Mouse (Mus musculus): ENCODE results near the gene Cop1. TPM values are rescaled to one million over a fixed set of nuclear protein-coding genes. Genes with fewer than 3 reads are reported as not detected.

The Cop1 gene
- total RNA-seq, 2 experiments from 2014 or later: 154 to 157 TPM

DNA sequence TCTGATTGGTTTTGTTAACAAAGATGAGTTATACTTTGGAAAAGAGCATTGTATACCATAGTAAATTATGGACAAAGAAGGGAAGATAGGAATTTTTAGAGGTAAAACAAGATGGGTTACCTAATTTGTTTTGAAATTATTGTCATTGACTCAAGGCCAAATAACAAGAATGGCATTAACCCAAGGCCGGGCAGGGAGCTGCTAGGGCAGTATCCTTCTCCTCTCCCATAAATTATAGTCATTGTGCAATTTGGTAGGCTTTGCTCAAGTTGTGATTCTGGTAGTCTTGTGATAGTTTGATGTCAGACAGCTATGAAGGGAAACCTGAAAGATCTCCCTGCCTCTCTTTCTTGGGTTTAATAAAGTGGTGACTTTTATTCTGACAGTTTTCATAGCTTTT lies 49.7 kb downstream of the Cop1 start:
- intact Hi-C loops (cut with DNase I): no loop called here
- no peak for DNase-seq (ENCODE audit: low spot score in 2 of 2)

DNA sequence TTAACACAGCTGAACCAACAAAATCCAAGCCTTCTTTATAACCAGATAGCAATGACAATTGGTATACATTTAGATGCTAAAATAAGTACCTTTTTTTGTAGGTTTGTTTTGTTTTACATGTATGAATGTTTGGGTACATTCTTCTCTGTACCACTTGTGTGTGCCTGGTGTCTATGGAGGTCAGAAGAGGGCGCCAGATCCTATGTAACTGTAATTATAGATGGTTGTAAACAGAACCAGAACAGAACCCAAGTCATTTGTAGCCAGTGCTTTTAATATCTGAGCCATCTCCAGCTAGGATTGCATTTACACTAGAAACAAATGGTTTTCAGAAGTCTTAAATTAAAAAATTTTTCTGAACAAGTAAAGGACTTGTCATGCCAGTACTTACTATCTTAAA lies 54.7 kb downstream of the Cop1 start:
- intact Hi-C loops (cut with DNase I): no loop called here
- DNase-seq (ENCODE audit: low spot score in 2 of 2): no peak

- DNase-seq (ENCODE audit: low spot score in 2 of 2): no peak
- intact Hi-C loops (cut with DNase I): loop anchor here (10.0 kb wide), 2 partner anchors 795 to 895 kb away; no protein-coding TSS in a partner anchor
Observed at GRCm38 (mm10) chr1:159290219-159290618, 58.1 kb downstream of the Cop1 start.

DNA sequence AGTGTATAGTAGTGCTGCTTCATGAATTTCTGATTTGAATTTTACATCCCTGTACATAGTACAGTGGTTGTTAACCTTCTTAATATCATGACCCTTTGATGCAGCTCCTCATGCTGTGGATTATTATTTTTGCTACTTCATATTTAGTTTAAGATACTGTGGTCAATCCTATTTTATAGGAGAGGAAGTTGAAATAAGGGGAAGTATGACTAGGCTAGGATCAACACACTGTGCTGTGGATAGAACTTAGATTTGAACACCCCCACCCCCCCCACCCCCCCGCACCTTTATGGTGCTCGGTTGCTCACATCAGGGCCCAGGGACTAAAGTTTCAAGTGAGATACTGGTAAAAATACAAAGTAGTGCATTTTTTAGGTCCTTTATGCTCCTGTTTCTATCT lies 58.7 kb downstream of the Cop1 start:
- intact Hi-C loops (cut with DNase I): loop anchor here (10.0 kb wide), 2 partner anchors 794 to 894 kb away; no protein-coding TSS in a partner anchor

GRCm38 (mm10) chr1:159301418-159302082 lies 69.4 kb downstream of the Cop1 start:
- intact Hi-C loops (cut with DNase I): no loop called here
- no peak for DNase-seq (ENCODE audit: low spot score in 2 of 2)

More for the DNA sequence above, 58.7 kb downstream of the Cop1 start:
- DNase-seq (ENCODE audit: low spot score in 2 of 2): no peak

GRCm38 (mm10) chr1:159313625-159314024 lies 81.5 kb downstream of the Cop1 start:
- no peak for DNase-seq (ENCODE audit: low spot score in 2 of 2)
- intact Hi-C loops (cut with DNase I): no loop called here

GRCm38 (mm10) chr1:159322586-159322985 lies 90.5 kb downstream of the Cop1 start:
- DNase-seq (ENCODE audit: low spot score in 2 of 2): no peak
- intact Hi-C loops (cut with DNase I): no loop called here

DNA sequence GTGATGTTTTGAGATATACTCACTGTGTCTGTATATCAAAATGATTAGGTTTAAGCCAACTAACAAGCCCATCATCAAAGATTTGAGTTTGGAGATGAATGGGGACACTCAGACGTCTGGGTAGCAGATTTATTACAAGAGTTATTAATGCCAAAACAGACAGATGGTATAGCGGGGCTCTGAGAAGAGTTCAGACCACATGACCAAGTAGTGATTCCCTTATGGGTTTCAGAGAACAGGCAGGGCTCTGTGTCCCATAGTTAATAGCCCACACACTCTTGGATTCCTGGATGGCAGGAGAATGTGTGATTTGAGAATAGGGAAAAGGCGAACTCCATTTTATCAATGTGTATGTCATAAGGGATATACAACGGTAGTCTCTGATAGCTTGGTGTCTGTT lies 98.9 kb downstream of the Cop1 start:
- intact Hi-C loops (cut with DNase I): no loop called here
- DNase-seq (ENCODE audit: low spot score in 2 of 2): no peak

DNA sequence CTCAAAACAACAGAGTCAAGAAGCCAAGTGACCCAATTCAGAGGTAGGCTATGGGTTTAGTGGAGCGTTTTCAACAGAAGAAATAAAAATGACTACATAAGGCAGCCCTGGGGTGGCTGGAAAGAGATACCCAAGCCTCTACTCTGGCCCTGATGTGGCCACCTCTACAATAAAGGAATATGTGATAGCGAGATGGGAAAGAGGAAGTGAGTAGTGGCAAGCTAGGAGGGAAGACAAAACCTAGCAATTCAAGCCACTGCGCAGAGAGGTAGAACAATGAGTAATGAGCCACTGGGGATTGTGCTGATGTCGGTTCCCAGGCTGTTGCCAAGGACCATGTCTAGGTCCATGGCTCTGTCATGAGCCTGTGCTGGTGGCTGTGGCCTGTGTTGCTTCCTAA lies 102.0 kb downstream of the Cop1 start:
- no peak for DNase-seq (ENCODE audit: low spot score in 2 of 2)
- intact Hi-C loops (cut with DNase I): no loop called here

DNA sequence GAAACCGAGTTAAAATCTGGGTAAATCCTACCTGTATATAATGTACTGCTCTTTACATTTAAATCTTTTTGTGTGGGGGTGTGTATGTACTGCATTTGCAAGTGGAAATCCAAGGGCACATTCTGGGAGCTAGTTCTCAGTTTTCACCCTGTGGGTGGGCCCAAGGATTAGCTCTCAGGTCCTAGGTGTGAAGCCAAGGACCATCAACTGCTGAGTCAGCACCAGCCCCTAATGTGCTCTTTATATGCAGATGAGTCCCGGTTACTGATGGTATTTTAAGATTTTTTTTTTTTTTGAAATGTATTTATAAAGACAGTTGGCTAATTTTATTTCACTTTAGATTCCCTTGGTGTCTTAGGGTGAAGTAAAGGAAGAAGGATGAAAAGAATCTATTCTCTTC lies 110.2 kb downstream of the Cop1 start:
- intact Hi-C loops (cut with DNase I): no loop called here
- no peak for DNase-seq (ENCODE audit: low spot score in 2 of 2)

DNA sequence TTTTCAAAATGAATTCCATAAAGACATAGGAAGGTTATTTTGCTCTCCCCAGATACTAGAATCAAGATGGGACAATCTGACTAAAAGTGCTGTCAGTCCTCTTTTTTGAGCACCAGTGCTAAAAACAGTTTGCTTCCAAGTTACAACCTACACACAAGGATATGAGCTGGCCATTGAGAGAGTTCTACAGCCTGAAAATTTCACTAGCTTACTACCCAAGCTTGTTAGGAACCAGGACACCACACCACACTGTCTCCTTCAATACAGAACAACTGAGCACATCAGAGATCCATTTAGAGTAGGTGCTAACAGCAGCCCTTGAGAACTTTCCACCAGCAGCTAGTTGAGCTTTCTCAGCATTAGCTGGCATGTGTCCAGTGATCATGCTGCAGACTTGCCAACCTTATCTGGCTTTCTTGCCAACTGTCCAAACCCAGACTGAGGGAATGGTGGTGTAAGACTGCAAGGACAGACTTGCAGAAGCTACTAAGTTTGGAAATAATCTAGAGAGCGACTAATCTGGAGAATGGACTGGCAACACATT lies 123.0 kb downstream of the Cop1 start:
- intact Hi-C loops (cut with DNase I): no loop called here
- peak; percentile 22 to 23 for DNase-seq (ENCODE audit: low spot score in 2 of 2)

- DNase-seq (ENCODE audit: low spot score in 2 of 2): no peak
- intact Hi-C loops (cut with DNase I): no loop called here
Observed at GRCm38 (mm10) chr1:159358713-159359112, 126.6 kb downstream of the Cop1 start.

- intact Hi-C loops (cut with DNase I): no loop called here
- no peak for DNase-seq (ENCODE audit: low spot score in 2 of 2)
Observed at GRCm38 (mm10) chr1:159371881-159372390, 139.8 kb downstream of the Cop1 start.

DNA sequence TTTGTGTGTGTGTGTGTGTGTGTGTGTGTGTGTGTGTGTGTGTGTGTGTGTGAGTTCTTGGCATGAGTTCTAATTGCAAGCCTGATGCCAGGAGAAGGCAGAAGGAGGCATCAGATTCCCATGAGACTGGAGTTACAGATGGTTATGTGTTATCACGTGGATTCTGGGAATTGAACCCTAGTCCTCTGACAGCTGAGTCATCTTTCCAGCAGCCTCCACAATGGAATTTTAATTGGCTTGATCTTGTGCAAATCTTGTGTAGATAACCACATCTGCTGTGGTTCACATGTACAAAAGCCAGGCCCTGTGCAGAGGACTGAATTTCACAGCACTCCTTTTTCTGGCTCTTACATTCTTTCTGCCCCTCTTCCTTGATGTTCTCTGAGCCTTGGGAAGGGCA lies 150.1 kb downstream of the Cop1 start:
- no peak for DNase-seq (ENCODE audit: low spot score in 2 of 2)
- intact Hi-C loops (cut with DNase I): no loop called here

DNA sequence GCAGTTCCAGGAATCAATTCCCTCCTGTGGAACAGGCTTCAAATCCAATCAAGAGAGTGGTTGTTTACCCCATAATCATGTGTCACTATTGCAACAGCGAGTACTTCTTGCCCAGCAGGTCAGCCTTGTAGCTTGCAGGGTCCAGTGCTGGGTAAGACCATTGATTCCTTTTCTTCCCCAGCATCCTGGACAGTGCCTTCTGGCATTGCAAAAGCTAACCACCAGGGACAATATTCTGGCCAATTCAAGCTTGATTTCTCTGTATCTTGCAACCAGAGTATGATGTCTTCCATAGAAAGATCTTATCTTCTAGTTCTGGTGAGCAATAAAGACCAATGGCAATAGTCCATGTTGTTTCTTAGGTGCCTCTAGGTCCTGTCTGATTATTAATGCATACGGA lies 150.8 kb downstream of the Cop1 start:
- DNase-seq (ENCODE audit: low spot score in 2 of 2): no peak
- intact Hi-C loops (cut with DNase I): no loop called here

DNA sequence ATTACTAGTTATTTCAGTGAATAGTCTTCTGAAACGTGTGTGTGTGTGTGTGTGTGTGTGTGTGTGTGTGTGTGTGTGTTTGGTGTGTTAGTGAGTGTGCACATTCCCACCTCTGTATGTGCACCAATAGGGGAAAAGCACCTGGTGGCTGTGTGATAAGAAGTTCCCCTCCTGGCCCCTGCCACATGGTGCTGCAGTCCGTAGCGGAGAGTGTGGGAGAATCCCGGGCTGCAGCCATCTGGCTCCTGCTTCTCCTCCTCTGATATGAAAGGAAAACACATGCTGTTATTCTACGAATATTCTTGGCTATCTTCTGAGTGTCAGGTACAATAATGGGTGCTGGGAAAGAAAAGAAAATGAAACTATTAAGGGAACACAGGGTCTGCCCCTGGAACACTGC lies 154.3 kb downstream of the Cop1 start:
- peak; percentile 48 to 49 for DNase-seq (ENCODE audit: low spot score in 2 of 2)
- intact Hi-C loops (cut with DNase I): no loop called here

DNA sequence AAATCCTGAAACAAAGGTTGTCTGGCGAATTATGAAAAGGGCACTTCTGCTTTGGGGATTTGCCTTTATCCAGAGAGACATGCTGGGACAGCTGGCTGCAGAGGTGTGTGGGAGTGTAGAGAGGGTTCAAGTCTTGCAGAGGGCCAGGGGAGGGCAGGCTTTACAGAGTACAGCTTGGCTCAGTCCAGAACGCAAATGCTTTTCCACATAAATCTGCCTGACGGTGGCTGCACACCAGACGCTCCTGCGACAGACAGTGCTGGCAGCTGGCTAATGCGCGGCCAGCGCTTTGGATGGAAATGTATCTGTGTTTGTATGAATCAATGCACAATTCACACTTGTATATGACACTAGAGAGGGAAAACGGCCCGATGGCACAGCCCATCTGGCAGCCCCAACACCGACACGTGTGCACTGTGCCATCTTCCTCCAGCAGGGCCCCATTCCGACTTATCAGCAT lies 156.5 kb downstream of the Cop1 start:
- peak; percentile 12 to 26 for DNase-seq (ENCODE audit: low spot score in 2 of 2)
- intact Hi-C loops (cut with DNase I): no loop called here

DNA sequence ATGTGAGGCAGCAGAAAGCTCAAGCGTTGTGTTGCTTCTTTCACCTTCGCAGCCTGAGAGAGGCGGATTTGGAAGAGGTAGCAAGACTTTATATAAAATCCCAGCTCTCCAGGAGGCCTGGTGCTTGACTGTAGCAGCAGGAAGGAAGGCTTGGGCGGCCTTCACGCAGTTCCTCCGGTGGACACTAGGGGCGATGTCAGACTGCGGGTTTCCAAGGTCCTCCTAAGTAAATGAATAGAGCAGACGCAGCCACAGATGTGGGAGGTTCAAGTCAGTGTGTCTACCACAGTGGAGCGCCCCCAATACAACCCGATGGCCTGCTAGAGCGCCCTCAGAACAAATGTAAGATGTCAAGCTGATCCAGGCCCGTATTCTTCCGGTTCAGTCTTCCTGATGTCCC lies 157.9 kb downstream of the Cop1 start:
- intact Hi-C loops (cut with DNase I): loop anchor here (10.0 kb wide), 2 partner anchors 275 to 795 kb away; no protein-coding TSS in a partner anchor
- DNase-seq (ENCODE audit: low spot score in 2 of 2): peak; percentile 82 to 84

DNA sequence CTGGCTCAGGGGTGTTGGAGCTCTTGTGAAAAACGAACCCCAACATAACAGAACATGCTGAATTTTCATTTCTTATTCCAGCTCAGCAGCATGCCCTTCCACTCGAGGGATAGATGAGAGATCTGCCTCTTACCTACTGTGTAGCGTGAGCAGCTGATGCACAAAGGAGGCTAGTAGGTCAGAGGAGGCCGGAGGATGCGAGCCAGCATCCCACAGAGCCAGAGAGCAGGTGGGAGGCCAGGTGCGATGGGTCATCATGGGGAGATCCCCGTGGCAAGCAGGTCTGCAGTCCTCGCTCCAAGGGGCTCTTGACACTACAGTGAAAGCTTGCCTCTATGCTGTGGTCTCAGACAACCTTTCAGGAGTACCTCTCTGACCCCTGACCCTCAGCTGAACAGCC lies 160.5 kb downstream of the Cop1 start:
- peak in 1 of 2 experiments; percentile 10 for DNase-seq (ENCODE audit: low spot score in 2 of 2)

GRCm38 (mm10) chr1:159393070-159393699 lies 161.1 kb downstream of the Cop1 start:
- DNase-seq (ENCODE audit: low spot score in 2 of 2): peak; percentile 77 to 83
- intact Hi-C loops (cut with DNase I): loop anchor here (10.0 kb wide), 2 partner anchors 272 to 792 kb away; no protein-coding TSS in a partner anchor

More for the DNA sequence above, 160.5 kb downstream of the Cop1 start:
- intact Hi-C loops (cut with DNase I): loop anchor here (10.0 kb wide), 2 partner anchors 272 to 792 kb away; no protein-coding TSS in a partner anchor

Data from left cerebral cortex, postnatal 36 days (tissue).